Mouse (Mus musculus) heart, adult 2 months (tissue): ENCODE data around the gene Tshb.

ENCODE experiments used
- CTCF ChIP-seq: fragments of 200-600 bp; IDR thresholded peaks from 2 replicates; pipeline ENCODE4 v1.8.1; 2022; ENCODE audit warnings: antibody characterized with exemption, mild to moderate bottlenecking, moderate library complexity
- POLR2A ChIP-seq: fragments of 200-500 bp; IDR thresholded peaks from 2 replicates; pipeline ENCODE4 v1.6.1; 2011; ENCODE audit warnings: mild to moderate bottlenecking, low read depth, low read length, control low read depth; ENCODE audit not compliant: insufficient read depth

DNA sequence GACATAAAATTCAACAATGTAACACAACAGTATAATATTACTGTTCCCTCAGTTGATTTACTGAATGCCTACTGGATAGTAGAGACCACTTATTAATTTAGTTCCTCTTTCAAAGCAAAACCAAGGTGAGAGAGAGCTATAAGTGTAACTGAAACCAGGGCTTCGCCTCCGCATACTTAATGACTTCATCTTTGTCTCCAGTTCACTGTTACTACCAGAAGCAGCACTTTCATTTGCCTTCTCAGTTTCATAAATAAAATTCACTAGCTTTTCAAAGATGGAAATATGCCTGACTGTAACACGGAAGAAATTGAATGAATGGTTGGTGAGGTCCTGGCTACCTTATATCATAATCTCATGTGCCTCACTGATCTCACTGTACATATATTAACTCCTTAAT lies 49.5 kb downstream of the Tshb start:
- TF ChIP-seq CTCF, result no peak
- TF ChIP-seq POLR2A, result no peak
